Mouse (Mus musculus) cerebellum, adult 9-11 months (tissue): ENCODE measurements around the gene Taar8a.
"Not testable (repeated sequence)": the region's sequence is repeated elsewhere in the genome, so short reads cannot be mapped to it uniquely, and the experiment has no call there.

Experiments used
- DNase-seq: peaks from one replicate; pipeline ENCODE4 v3.0.0; 2022

Taar8a gene

DNA sequence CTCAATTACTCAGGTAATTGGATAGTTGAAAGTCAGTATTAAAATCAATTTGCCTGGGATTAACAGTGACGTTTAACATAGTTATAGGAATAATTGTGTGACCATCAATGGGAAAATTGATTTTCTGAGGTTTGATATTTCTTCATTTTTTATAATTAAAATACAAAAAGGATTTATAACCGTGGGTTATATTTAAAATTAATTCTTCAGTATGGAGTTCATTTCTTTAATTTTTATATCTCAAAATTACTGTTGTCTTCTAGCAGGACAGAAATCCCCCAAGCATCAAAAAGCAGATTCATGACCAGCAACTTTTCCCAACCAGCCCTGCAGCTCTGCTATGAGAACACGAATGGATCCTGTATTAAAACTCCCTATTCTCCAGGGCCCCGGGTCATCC is at the start of gene Taar8a:
Gene Taar8a, plus strand, starts transcription at position 301 of the 400 bp plus-strand sequence.
- DNase-seq = not testable (repeated sequence)

DNA sequence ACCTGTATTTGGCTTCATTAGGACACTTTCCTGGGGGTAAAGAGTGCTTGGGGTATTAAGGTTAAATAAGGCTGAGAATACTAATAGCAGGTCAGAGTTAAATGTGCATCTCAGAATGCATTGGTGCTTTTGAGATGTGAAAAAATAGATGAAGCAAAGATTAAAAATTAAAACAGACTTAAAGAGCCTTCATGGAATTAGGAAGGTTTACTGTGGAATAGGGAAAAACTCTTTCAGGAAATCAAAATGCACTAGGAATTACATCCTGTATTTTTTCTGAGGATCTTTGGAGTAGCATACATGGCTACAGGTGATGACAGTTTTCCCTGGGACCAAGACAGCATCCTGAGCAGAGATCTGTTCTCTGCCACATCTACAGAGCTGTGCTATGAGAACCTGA is 49.4 kb upstream of the Taar8a start, which contains the start of gene Taar7d:
Gene Taar7d, plus strand, starts transcription at position 301 of the 400 bp plus-strand sequence.
- DNase-seq = no peak

DNA sequence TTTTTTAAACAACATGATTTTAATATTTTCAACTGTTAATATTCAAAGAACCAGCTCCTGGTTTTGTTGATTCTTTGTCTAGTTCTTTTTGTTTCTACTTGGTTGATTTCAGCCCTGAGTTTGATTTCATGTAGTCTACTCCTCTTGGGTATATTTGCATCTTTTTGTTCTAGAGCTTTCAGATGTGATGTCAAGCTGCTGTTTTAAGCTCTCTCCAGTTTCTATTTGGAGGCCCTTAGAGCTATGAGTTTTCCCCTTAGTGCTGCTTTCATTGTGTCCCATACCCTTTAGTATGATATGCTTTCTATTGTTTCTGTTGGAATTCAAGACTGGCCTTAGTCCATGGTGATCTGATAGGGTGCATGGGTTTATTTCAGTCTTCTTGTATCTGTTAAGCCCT is 45.0 kb upstream of the Taar8a start:
- DNase-seq = no peak

DNA sequence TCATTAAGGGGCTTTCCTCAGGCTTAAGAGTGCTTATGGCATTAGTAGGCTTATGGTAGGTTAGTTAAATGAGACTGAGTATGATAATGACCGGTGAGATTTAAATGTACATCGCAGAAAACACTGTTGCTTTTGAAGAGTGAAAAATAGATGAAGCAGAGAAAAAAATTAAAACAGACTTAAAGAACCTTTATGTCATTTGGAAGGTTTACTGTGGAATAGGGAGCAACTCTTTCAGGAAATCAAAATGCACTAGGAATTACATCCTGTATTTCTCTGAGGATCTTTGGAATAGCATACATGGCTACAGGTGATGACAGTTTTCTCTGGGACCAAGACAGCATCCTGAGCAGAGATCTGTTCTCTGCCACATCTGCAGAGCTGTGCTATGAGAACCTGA is 39.0 kb upstream of the Taar8a start, which contains the start of gene Taar7e:
Gene Taar7e, plus strand, starts transcription at position 301 of the 400 bp plus-strand sequence.
- no peak for DNase-seq

DNA sequence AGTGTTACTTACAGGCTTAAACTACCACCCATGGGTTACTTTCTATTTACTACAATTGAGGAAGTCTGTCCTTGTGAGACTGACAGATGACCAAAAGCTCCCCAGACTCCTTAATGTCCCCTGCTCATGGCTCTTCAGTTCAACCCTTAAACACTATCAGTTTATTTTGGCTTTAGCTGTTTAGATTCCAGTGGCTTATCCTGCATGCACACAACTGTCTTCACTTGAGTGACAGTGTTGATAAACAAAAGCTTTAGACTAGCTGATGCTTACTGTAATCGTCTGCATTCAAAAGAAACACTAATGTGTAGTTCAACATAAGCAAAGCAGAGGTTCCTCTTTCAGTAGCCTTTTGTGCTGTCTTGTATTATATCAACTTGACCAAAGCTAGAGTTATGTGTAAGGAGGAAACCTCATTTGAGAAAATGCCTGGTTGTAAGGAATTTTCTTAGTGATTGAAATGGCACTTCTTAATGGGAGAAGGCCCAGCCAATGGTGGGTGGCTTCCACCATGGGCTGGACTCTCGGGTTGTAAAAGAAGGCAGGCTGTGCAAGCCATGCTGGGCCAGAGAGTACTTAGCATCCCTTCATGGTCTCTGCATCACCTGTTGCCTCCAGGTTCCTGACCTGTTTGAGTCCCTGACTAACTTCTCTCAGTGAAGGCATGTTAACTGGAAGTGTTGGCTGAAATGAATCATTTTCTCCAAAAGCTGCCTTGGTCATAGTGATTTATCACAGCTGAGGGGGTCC is 36.0 kb upstream of the Taar8a start:
- DNase-seq = no peak

DNA sequence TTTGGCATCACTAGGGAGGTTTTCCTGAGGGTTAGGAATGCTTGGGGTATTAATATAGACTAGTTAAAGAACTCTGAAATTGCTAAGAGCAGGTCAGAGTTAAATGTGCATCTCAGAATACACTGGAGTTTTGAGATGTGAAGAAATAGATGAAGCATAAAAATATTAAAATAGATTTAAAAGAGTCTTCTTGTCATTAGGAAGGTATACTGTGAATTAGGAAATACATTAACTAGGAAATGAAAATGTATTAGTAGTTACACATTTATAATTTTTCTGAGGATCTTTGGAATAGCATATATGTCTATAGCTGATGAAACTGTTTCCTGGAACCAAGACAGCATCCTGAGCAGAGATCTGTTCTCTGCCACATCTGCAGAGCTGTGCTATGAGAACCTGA is 27.1 kb upstream of the Taar8a start, which contains the start of gene Taar7f:
Gene Taar7f, plus strand, starts transcription at position 301 of the 400 bp plus-strand sequence.
- DNase-seq = no peak

DNA sequence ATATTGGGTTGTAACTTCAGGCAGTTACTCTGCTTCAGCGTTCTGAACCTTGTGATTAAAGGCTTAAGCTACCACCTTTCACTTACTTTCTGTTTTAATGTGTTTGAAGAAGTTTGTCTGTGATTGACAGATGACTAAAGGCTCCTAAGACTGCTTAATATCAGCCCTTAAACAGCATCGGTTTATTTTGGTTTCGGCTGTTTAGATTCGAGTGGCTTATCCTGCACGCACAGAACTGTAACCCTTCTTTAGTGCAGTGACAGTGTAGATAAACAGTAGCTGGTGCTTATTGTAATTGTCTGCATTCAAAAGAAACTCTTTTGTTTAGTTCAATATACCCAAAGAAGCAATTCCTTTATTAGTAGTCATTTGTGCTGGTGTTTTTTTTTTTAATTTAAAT is 24.3 kb upstream of the Taar8a start:
- no peak for DNase-seq

DNA sequence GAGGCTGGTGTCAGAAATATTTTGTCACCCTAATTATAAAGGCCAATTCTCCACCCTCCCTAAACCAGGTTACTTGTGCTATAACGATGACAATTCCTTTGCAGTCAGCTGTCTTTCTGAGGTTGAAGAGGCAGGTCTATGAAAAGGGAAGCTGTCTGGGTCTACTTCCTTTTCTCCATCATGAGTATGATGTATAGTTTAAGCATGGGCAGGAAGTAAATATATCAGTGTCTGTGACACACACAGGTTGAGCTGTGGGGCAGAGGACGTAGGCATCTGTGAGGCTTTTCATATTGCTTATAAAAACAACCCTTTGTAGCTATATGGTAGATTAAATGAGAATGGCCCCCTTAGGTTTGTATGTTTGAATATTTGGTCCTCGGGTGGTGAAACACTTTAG is 17.3 kb upstream of the Taar8a start:
- DNase-seq = no peak

DNA sequence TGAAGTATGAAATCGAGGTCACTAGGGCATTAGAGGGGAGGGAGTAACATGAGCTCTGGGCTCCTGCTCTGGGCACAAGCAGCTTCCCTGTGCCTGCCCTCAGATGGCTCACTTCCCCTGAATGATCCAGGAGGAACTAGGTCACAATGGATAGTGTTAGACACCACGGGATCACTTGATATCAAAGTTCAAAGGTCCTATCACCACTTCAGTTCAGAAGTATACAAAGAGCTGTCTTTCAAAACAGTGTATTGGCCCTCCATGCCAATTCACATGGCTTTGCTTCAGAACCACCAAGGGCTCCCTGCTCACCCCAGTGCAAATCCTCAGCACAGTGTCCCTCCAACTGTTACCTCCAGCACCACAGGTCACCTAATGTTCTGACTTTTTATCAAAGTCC is 1.5 kb upstream of the Taar8a start:
- DNase-seq = not testable (repeated sequence)

DNA sequence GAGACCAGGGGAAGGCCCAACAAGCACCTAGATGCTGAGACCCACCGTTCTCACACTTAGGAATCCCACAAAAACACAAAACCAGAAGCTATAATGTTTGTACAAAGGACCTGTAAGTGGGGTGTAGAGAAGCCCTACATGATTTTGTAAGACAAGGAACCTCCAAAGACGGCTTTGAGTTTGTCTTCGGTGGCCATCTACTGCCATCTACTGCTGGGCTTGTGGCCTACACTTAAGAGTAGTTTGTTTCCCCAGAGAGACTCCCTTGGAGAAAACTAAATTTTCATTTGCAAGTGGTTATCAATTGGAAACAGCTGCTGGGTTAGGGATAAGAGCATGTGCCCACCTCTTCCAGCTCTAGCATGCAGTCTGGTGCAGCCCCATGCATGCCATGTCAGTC is 3.9 kb downstream of the Taar8a start:
- no peak for DNase-seq

DNA sequence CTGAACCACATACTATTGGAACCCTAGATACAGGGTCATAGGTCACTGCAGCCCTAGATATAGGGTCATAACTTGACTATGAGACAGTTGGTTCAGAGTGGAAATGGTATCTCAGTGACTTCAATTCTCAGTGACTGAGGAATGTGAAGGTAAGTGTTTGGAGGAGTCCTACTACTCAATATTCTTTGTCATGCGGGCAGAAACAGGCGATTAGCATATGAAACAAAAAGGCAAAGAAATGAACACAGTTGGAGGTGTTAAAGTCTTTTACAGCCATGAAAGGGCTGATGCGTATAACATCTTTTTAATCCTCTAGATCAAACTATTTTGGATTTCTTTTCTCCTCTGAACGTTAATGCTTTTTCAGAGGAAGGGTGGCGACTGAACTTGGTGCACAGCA is 9.6 kb downstream of the Taar8a start:
- no peak for DNase-seq

DNA sequence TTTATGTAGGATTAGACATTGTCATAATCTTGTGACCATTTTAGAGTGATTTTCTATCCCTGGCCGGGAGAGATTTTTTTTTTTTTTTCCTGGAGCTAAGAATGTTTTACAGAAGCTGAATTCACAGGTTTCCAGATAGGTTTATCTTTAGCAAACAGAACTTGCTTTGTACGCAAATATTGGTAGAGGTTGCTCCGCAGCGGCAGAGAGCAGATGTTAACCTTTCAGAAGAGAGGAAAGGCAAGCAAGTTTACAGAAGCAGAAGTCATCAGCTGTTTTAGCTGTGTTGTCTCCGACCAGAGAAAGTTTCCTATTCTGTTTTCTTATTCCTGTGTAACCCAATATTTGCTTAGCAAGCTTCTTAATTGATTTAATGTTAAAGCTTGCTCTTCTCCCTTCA is 10.3 kb downstream of the Taar8a start:
- DNase-seq = no peak

DNA sequence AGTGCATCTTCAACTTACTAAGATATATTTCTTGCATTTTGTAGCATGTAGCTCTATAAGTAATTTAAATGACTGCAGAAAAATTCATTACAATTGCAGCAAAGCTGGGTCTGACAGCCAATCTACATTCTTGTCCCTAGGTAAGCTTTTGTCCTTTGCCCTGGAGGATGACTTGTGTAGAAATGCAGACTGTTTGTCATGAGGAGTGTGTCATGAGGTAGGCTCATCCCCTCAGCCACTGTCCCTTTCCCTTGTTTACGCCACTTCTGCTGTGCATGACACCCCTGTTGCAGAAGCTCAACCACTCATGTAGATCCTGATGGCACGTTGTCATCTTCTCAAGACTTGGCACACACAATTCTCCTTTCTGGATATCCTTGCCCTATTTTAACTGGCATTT is 10.9 kb downstream of the Taar8a start:
- DNase-seq = no peak

DNA sequence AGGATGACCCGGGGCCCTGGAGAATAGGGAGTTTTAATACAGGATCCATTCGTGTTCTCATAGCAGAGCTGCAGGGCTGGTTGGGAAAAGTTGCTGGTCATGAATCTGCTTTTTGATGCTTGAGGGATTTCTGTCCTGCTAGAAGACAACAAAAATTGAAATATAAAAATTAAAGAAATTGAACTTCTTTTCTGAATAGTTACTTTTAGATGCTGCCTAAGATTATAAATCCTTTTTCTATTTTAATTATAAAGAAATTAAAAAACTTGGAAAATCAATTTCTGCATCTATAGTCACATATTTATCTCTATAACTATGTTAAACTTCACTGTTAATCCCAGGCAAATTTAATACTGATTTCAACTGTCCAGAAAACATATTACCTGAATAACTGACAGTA is 15.9 kb downstream of the Taar8a start, which contains the start of gene Taar8b:
Gene Taar8b, minus strand, starts transcription at position 101 of the 400 bp plus-strand sequence.
- DNase-seq = no peak

DNA sequence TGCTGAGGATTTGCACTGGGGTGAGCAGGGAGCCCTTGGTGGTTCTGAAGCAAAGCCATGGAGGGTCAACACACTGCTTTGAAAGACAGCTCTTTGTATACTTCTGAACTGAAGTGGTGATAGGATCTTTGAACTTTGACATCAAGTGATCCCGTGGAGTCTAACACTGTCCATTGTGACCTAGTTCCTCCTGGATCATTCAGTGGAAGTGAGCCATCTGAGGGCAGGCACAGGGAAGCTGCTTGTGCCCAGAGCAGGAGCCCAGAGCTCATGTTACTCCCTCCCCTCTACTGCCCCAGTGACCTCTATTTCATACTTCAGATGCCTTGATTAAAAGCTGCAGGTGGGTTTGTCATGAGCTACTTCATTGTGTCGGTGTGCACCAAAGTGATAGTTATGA is 20.7 kb downstream of the Taar8a start:
- DNase-seq = not testable (repeated sequence)

DNA sequence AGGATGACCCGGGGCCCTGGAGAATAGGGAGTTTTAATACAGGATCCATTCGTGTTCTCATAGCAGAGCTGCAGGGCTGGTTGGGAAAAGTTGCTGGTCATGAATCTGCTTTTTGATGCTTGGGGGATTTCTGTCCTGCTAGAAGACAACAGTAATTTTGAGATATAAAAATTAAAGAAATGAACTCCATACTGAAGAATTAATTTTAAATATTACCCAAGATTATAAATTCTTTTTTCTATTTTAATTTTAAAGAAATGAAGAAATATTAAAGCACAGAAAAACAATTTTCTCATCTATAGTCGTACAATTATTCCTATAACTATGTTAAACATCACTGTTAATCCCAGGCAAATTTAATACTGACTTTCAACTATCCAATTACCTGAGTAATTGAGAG is 25.5 kb downstream of the Taar8a start, which contains the start of gene Taar8c:
Gene Taar8c, minus strand, starts transcription at position 101 of the 400 bp plus-strand sequence.
- DNase-seq = not testable (repeated sequence)

DNA sequence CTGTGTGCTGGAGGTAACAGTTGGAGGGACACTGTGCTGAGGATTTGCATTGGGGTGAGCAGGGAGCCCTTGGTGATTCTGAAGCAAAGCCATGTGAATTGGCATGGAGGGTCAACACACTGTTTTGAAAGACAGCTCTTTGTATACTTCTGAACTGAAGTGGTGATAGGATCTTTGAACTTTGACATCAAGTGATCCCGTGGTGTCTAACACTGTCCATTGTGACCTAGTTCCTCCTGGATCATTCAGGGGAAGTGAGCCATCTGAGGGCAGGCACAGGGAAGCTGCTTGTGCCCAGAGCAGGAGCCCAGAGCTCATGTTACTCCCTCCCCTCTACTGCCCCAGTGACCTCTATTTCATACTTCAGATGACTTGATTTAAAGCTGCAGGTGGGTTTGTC is 27.0 kb downstream of the Taar8a start:
- not testable (repeated sequence) for DNase-seq

DNA sequence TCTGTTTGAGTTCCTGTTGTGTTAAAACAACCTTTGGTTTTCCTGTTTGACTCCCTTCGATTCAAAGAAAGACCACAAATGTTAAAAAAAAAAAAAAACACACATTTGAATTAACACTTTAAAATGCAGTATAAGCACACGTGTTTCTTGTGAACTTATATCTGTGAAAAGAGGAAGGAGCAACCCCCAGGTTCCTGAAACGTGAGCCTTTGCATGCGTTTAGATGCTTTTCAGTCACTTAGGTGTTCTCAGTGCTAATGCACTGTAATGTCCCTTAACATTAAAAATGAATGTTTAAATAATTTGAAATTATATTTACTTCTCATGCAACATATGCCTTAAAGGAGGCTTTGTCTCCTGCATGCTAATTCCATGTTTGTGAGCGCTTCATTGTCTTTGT is 31.4 kb downstream of the Taar8a start:
- DNase-seq = no peak

DNA sequence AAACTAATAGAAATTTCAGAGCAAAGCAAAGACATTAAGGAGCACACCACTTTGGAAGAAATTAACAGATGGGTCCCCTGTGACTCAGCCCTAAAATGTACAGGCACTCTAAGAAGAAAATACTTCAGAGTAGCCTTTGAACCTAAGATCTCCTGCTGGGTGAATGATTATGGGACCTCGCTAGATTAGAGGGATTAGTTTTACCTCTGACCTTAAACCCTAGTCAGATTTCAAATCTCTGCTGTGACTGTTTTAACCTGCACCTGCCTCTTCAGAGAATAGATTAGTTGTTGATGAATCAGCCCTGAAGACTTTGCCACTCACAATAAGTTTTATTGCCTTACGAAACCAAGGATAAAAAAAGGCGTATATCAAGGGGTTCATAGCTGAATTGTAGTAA is 31.9 kb downstream of the Taar8a start:
- DNase-seq = no peak

DNA sequence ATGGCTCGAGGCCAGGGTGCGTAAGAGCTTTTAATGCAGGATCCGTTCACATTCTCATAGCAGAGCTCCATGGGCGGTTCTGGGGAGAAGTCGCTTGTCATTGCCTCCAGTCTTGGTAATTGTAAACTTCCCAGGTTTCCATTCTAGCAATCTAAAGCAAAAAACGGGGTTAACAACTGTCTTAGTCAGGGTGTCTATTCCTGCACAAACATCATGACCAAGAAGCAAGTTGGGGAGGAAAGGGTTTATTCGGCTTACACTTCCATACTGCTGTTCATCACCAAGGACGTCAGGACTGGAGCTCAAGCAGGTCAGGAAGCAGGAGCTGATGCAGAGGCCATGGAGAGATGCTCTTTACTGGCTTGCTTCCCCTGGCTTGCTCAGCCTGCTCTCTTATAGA is 33.1 kb downstream of the Taar8a start, which contains the start of gene Taar9:
Gene Taar9, minus strand, starts transcription at position 101 of the 400 bp plus-strand sequence.
- DNase-seq = not testable (repeated sequence)

DNA sequence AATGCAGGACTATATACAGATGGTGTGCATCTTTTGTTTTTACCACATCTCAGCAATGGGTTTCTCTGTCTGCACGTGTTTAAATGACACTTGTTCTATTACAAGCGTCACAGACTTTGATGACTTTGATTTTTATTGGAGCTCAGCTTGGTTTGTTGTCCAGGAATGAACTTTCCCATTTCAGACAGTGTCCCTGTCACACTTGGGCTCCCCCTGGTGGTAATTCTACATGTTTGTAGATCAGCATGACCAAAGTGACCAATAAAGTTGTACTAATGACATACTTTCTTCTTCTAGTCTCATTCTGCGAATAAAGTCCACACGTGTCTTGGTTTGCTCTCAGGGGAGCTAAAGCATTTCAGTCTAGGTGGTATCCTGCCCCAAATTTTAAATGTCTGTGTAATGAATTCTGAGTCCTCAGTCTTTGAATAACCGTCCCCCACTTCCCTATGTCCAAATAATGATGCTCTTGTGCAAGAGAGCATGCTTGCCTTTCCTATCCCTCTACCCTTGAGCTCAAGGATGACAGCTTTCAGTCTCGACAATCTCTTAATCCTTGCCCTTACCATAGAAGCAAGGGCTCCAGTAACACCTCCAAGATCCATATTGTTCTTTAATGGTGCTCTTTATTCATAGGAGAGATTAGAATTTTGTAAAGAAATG is 34.9 kb downstream of the Taar8a start:
- no peak for DNase-seq
